Mouse (Mus musculus) kidney, postnatal 25 days (tissue): Measurements from ENCODE around the gene Acer3.
"Not testable (repeated sequence)": the region's sequence is repeated elsewhere in the genome, so short reads cannot be mapped to it uniquely, and the experiment has no call there.

Experiments
- DNase-seq, 2 experiments: peaks; one replicate each; pipeline ENCODE4 v3.0.0; 2021; ENCODE audit warnings: mixed read lengths in 2 of 2

The Acer3 gene

GRCm38 (mm10) chr7:98276263-98276662 lies 44.7 kb downstream of the Acer3 start:
- no peak for DNase-seq

GRCm38 (mm10) chr7:98268166-98268565 lies 52.8 kb downstream of the Acer3 start:
- DNase-seq = not testable (repeated sequence)

GRCm38 (mm10) chr7:98252520-98252919 lies 68.5 kb downstream of the Acer3 start:
- DNase-seq = no peak

- no peak for DNase-seq
These were observed 84.2 kb downstream of the Acer3 start for GRCm38 (mm10) chr7:98236686-98237359.

- no peak for DNase-seq
These were observed 97.2 kb downstream of the Acer3 start for GRCm38 (mm10) chr7:98223796-98224195.

- DNase-seq = no peak
These were observed 104.3 kb downstream of the Acer3 start for GRCm38 (mm10) chr7:98216713-98217112.

GRCm38 (mm10) chr7:98202946-98203345 lies 118.1 kb downstream of the Acer3 start:
- no peak for DNase-seq

GRCm38 (mm10) chr7:98201493-98202028 lies 119.4 kb downstream of the Acer3 start:
- no peak for DNase-seq

GRCm38 (mm10) chr7:98200396-98200795 lies 120.6 kb downstream of the Acer3 start:
- no peak for DNase-seq

GRCm38 (mm10) chr7:98199381-98199780 lies 121.6 kb downstream of the Acer3 start, which contains the start of gene B3gnt6:
B3gnt6 (minus strand) TSS chr7:98199481.
- no peak for DNase-seq

- DNase-seq = no peak
These were observed 125.7 kb downstream of the Acer3 start for GRCm38 (mm10) chr7:98195151-98195801.

- no peak for DNase-seq
These were observed 126.8 kb downstream of the Acer3 start for GRCm38 (mm10) chr7:98194026-98194792.

- DNase-seq = peak in 1 of 2 experiments; percentile 21
These were observed 127.4 kb downstream of the Acer3 start for GRCm38 (mm10) chr7:98193515-98194025.

- DNase-seq = peak; percentile 73 to 75
These were observed 129.3 kb downstream of the Acer3 start for GRCm38 (mm10) chr7:98191571-98192250.

- no peak for DNase-seq
These were observed 130.4 kb downstream of the Acer3 start for GRCm38 (mm10) chr7:98190578-98190977.

GRCm38 (mm10) chr7:98189745-98190144 lies 131.3 kb downstream of the Acer3 start:
- no peak for DNase-seq

GRCm38 (mm10) chr7:98188680-98189079 lies 132.3 kb downstream of the Acer3 start:
- DNase-seq = no peak

GRCm38 (mm10) chr7:98188238-98188637 lies 132.8 kb downstream of the Acer3 start:
- DNase-seq = no peak

GRCm38 (mm10) chr7:98187332-98187731 lies 133.7 kb downstream of the Acer3 start:
- not testable (repeated sequence) for DNase-seq

GRCm38 (mm10) chr7:98186637-98187036 lies 134.4 kb downstream of the Acer3 start:
- DNase-seq = no peak

GRCm38 (mm10) chr7:98185326-98185725 lies 135.7 kb downstream of the Acer3 start:
- peak; percentile 46 to 76 for DNase-seq

GRCm38 (mm10) chr7:98178560-98179231 lies 142.3 kb downstream of the Acer3 start:
- peak; percentile 27 to 77 for DNase-seq
